Mouse (Mus musculus): ENCODE measurements around the gene Slc7a10.
"Not testable (repeated sequence)": the region's sequence is repeated elsewhere in the genome, so short reads cannot be mapped to it uniquely, and the experiment has no call there.

The Slc7a10 gene

DNA sequence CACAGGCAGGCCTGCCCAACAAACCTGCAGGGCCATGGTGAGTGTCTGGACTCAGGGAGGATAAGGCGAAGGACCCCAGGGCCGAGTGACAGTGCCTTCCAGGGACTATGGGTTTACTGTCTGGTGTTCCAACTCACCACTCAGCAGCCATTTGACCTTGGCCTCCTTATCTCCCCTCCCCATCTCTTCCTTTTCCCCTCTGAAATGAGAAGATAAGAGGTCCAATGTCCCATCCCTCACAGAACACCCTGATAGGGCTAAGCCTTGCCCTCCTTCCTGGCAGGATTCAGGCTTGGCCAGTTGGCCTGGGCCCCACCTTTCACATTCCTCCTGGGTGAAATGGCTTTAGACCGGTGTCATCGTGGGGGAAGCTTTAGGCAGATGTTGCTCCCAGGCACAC, 10.7 kb upstream of the Slc7a10 start:
- DNase-seq = no peak

DNA sequence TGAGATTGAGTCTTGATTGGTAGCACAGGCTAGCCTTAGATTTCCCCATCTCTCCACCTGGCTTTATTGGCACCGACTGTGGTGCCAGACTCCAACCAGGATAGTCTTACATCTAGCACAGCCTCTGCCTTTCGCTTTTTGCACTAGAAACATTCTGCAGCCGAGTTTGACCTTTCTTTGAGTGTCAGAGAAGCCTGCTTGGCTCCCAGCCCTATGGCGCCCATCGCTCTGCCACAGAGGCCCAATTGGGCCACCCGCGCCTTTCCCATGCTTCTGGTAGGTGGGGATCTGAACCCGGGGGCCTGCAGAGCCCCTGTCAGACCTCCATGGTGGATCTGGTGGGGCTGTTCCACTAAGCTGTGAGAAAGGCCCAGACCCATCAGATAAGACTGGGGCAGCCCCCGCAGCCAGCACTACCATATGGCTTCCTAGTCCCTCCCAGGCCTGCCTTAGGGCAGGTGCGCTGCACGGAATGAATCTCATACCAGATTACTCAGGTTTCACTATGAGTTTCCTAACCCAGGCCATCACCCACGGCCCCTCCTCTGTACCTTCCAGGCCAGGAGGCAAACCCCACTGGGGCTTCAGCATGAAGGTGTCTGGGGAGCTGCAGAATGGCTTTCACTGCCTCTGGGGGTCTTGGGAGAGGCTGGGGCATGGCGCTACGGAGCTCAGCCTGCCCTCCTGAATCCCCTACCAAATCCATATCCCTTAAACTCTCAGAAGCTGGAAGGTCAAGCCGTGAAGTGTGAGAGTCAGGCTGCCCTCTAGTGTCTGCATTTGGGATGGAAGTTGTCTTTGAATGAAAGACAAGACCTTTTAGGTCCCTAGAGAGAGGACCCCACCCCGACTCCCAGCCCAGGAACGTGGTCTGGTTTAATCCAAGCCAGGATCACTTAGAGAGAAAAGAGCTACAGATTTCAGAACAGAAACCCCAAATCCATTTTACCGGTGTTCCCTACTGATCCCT, 9.5 kb upstream of the Slc7a10 start:
- DNase-seq = no peak

DNA sequence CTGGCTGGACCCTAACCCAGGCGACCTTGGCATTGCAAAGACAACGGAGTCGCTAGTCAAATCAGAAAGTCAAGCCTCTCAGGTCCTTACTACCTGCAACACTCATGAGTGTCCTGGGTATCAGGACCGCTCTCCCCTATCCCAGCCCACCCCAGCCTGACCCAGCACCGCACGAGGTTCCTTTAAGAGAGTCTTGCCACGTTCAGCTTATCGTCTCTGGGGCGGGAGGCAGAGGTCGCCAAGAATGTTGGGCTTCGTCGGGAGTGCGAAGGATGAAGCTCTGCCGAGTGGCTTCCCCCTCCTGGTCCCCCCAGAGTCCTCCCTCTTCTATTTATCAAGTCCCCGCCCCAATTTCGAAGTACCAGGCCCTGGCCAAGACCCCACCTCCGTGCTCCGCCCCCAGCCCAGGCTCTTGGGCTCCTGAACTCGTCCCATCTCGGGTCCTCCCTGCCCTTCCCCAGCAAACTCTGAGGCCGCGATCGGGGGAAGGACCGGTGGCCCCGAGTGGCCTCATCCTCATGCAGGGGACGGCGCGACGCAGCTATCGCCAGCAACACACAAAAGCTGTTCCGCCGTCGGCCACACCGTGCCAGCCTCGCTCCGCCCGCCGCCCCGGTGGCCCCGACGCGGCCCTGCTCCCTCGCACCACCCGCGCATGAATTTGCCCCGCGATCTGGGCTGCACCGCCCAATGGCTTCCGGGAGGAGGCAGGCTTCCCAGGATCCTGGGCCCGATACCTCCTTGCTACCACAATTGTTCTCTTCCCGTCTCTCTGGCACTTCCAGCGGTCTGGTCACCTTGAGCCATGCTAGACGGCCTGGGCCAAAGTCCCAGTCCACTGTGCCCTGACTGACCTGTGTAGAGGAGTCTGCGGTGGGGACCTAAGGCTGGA, 1.1 kb upstream of the Slc7a10 start:
- DNase-seq = no peak

DNA sequence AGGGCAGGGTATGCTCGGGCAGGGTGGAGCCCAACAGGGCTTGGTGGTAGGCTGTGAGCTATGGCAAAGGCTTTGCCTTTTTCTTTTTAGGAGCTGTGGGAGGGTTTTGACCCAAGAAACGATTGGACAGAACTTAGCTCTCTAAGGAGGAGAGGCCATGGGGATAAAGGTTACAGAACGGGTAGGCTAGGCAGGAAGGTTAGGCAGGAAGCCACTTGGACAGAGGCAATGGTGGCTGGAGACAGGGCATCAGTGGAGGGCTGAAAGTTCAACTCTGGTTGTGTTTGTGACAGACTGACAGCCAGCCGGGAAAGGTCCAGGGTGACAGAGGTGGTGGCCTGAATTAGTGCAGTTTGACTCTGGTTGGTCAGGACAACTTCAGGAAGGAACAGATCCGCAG, 3.5 kb downstream of the Slc7a10 start:
- no peak for DNase-seq

DNA sequence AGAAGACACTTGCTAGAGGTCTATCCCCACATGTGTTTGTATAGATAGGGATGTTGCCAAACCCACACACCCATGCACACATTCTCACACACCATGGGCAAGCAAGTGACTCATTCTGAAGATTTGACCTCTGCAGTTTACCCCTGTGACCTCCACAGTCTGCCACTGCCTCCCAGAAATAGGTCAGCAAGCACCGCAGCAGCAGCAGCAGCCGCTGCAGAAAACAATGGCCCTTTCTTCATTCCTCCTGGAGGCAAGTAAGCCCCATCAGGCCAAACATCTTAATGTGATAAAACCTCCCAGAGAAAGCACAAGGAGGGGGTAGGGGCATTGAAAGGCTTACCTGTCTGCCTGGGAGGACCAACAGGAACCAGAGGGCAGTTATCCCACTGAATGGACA, 5.1 kb downstream of the Slc7a10 start:
- no peak for DNase-seq

DNA sequence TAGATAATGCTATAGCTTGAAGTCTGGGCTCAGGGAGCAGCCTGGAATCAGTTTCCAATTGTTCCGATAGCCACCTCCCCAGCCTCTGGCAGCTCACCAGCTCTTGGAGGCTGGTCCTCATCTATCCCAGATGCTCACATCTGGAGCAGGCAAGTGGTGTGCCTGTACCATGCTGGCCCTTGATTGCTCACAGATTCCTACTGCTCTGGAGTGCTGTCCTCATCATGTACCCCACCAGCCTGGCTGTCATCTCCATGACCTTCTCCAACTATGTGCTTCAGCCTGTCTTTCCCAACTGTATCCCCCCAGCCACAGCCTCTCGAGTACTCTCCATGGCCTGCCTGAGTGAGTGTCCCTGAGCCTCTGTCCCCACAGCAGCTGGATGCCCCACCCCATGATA, 10.8 kb downstream of the Slc7a10 start:
- DNase-seq = no peak

DNA sequence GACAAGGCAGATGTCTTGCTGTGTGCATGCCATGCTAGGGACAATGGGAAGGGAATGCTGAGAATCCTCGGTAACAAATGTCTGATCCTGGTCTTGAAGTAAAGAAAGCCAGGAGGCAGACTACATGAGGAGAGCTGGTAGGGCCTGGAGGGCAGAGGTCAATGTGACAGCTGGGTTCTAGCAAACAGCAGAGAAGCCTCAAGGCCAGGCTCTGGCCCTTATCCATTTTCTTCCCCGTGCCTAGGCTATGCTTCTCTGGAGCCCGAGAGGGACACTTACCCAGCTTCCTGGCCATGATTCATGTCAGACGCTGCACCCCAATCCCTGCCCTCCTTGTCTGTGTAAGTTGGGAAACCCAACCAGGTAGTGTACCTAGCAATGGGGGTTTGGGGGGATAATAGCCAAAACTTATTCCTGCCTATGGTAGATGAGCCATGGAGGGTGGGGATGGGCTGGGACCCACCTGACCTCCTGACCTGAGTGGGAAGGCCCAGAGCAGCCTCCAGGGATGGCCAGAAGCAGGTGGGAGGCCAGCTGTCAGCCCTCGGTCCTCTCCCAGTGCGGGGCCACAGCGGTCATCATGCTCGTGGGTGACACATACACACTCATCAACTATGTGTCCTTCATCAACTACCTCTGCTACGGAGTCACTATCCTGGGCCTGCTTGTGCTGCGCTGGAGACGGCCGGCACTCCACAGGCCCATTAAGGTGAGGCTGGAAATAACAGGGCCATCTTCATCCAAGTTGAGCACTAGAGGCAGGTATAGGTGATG, 13.0 kb downstream of the Slc7a10 start:
- no peak for DNase-seq

DNA sequence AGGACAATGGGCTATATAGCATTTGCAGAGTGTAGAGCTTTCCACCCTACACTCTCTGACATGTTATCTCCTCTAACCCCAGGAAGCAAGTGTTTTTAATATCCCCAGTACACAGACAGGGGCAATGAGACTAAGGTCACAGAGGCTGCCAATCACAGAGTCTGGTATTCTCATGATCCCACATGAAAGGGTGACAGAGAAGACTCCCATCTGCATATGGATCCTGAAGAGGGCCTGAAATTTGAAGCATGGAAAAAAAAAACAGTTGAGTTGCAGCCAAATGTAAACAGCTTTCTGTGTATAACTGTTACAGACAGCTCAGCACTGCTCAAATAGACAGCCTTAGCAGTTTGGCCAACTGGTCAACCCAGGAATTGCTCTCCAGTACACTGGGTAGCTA, 13.6 kb downstream of the Slc7a10 start:
- no peak for DNase-seq

DNA sequence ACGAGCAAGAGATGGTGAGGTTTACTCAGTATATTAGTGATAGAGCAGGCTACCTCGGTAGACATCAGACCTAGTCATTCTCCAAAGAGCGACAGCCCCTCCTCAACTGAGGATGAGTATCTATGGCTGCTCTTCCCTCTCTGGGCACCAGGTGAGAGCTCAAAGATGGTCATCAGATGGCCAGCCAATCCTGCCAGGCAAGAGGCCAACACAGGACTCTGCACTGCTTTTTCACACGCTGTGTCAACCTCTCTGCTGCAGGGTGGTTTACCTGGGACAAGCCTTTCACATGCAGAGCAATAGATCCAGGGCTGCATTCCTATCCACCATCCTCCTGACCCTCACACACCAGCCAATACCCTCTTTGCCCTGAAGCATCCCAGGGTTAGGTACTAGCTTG, 25.6 kb downstream of the Slc7a10 start:
- DNase-seq = peak; percentile 41

DNA sequence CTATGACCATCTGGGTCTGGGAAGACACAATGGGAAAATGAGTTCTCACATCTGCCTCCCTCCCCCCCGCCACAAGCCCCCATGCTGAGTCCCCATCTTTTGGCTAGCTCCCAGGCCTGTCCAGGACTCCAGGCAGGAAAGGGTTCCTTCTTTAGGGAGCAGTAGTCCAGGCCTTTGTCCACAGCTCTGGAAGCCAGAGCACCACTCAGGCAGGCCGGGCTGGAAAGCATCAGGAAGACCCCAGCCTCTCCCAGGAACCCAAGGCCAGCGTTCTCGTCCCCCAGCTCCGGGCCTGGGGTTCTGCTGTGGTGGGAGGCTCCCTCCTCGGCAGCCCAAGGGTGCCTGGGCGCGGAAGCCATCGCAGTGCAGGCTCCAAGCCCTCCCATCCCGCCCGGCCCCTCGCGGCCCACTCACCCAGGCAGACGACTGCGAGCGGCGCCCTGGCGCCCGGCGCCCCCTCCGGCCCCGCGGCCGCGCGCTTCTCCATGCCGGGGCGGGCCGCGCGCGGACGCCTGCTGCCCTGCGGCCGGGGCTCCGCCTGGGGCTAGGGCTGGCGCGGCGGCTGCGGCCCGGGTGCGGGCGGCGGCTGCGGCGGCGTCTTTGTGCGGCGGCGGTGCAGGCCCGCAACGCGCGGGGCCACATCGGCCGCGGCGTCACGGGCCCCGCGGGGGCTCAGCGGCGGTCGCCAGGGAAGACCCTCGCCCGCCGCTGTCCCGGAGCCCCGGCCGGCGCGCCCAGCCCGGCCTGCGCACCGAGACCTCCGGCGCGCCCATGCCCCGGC, 28.4 kb downstream of the Slc7a10 start:
- DNase-seq = peak; percentile 39

DNA sequence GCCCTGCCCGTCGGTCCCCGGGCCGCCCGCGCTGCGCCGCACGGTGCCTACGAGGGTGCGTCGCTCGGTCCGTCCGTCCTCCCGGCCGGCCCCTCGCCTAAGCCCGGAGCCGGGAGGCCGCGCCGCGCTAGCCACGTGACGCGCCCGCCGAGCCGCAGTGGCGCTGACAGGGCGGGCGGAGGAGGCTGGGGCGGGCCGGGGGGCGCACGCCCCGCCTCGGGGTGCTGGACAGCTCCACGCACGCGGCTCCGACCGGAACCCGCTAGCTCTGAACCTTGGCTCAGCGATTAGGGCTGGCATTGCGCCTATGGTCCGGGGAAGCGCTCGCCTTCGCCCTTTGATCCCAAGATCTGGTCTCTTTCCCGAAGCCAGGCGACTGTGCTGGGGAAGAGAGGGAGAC, 29.0 kb downstream of the Slc7a10 start, which contains the start of gene Lrp3:
Gene Lrp3, minus strand, starts transcription at position 274 of the 400 bp plus-strand sequence.
- peak; percentile 74 for DNase-seq

DNA sequence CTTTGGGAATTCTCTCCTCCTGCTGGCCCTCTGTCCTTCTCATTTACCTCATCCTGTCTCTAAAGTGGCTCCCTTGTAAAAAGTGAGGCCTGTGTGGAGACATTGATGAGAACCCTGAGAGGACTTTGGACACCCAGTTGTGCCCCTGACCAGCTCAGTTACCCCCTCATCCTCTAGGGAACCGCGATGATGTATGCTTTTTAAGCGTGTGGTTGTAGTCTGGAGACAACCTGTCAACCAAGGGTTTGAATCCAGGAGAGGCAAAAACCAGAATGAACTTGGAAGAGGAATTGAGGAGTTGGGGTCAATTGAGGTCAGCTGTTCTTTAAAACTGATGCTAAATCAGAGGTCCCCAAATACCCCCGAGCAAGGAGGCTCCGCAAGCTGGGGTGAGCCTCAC, 29.5 kb downstream of the Slc7a10 start:
- no peak for DNase-seq

DNA sequence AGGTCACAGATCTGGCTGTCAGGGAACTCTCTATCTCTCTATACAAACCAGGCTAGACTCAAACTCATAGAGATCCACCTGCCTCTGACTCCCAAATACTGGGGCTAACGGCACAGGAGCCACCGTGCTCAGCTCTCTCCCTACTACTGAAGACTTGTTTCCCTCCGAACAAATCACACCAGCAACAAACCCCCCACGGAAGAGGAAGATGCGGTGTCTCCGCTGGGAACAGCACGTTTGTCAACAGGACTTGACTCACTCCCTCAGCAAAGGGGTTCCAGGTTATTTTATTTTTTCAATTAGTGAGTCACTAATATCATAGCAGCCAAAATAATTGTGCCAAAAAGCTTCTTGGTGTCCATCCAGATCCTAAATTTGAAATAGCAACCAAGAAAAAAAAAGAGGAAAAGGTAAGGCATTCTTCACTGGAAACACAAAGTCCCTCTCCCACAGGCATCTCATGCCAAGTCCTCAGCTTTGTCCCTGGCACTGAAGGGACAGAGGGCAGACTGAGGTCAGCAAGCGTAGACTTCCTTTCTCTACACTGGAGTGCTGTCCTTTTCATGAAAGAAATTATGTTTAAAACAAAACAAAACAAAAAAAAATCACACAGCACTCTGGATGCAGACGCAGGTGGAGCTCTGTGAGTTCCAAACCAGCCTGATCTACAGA, 34.6 kb downstream of the Slc7a10 start:
- no peak for DNase-seq

DNA sequence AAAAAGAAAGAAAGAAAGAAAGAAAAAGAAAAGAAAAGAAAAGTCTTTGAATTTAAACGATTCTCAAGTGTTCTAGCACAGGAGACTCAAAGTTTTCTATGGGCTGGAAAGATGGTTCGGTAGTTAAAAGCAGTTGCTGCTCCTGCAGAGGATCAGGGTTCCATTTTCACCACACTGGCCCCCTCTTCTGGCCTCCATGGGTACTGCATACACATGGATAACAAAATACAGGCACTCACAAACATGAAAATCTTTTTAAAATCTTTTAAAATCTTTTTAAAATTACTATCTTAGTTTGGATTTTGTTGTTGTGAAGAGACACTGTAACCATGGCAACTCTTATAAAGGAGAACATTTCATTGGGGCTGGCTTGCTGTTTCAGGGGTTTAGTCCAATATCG, 44.1 kb downstream of the Slc7a10 start:
- DNase-seq = no peak

DNA sequence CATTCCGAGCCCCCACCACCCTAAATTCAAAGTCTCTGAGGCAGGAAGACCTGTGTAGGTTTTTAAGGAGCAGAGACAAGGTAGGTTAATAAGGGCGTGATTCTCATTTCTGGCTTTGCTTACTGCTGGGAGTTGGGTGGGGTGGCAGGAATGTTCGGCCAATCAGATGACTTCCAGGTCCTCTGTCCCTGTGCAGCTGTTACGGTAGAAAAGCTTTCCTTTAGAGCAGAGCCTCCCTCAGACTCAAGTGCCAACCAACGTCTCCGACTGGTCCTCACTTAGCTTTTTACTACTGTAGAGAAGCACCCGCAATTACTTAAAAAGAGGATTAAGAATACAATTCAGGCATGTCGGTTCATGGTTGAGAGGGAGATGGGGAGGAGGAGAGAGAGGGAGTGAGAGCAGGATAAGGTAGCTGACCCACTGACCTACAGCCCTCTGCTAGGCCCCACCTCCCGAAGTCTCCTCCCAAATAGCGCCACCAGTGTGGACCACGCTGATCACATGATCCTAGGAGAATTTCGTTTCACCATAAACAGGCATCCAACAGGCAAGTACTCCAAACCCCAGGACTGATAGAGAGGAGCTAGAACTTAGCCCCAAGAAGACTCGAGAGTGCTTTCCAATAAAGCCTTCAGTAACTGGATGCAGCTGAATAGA, 46.7 kb downstream of the Slc7a10 start:
- no peak for DNase-seq

DNA sequence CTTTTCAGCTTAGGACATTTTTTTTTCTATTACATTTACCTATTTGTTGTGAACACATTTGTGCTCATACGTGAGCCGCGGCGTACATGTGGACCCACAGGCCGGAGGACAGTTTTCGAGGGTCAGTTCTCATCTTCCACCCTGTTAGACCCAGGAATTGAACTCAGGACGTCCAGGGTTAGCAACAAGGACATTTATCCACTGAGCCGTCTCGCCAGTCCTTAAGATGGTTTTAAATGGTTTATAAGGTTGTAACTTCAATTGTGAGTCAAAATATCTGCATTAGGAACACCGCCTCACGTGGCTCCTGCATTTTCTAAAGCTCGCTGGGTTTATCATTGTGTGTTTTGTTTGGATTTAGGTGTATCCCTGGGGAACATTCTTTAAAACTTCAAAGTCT, 47.7 kb downstream of the Slc7a10 start:
- peak; percentile 27 for DNase-seq

DNA sequence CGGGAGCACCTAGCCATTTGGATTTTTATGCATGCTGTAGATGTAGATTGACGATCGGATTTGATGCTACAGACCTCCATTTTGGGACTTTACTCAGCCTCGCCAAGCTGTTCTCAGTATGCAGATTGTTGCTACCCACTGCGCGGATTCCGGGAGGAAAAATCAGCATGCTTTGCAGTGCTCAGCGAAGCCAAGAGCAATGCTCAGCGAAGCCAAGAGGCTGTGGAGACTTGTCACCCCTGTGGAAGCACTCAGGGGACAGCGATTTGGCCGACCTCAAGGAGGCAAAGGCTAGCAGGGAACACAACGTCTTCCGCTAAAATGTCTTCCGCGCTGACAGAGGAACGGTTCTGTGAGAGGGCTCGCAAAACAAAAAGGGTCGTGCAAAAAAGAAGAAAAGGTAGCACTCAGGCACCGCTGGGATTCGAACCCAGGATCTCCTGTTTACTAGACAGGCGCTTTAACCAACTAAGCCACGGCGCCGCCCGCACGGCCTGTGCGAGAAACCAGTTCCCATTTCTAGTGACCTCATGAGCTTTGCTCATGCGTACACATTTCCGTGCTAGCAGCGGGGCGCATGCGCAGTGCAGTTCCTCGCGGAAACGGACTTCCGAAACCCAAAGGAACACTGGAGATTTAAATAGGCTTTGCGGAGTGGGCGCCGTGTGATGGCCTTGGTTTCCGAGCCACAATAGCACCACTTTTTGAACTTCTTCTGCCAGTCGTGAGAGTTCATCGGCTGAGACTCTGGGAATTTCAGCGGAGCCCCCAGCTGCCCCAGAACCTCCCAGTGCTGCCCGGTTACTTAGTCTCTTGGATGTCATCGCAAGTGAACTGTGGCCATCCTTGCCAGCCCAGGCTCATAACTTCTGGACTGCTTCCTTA, 48.4 kb downstream of the Slc7a10 start:
- peak; percentile 99 for DNase-seq

DNA sequence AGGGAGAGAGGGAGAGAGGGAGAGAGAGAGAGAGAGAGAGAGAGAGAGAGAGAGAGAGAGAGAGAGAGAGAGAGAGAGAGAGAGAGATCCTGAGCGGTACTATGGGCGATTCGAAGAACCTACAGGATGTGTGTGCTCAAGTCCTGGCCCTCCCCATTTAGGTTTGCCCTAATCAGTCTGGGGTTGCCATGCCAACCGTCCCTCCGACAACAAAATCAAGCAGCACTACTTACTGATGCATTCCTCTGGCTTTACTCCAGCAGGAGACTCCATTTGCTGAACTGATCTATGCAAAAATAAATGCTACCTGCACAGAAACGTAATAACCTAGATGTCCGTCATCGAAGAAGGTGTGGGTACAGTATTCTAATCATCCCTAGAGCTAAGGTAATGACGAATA, 49.1 kb downstream of the Slc7a10 start:
- peak; percentile 54 for DNase-seq

DNA sequence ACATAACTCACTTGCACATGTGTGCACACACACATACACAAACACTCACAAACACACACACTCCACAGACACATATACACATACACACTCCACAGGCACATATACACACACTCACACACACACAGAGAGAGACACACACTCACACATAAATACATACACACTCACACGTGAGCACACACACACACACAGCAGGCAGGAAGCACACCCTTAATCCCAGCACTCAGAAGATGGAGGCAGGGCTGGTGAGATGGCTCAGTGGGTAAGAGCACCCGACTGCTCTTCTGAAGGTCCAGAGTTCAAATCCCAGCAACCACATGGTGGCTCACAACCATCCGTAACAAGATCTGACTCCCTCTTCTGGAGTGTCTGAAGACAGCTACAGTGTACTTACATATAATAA, 51.8 kb downstream of the Slc7a10 start:
- not testable (repeated sequence) for DNase-seq
